Mouse (Mus musculus) macrophage (primary cell): ENCODE measurements around the gene Fam83f. TPM values are rescaled to one million over a fixed set of nuclear protein-coding genes. Genes with fewer than 3 reads are reported as not detected.

Source experiments
- H3K27ac ChIP-seq: fragments of 350-480 bp; formaldehyde crosslinking; 2 replicates; pipeline ENCODE4 v1.9.0; 2021
- H3K36me3 ChIP-seq: fragments of 350-480 bp; formaldehyde crosslinking; 2 replicates; pipeline ENCODE4 v1.9.0; 2021; ENCODE audit errors: inconsistent target
- H3K4me3 ChIP-seq: fragments of 350-480 bp; formaldehyde crosslinking; 2 replicates; pipeline ENCODE4 v1.9.0; 2021; ENCODE audit errors: inconsistent target
- H3K79me2 ChIP-seq: fragments of 350-480 bp; formaldehyde crosslinking; 2 replicates; pipeline ENCODE4 v1.9.0; 2021; ENCODE audit errors: inconsistent target
- WGBS: methylation state at CpG from one replicate; pipeline ENCODE4 v1.1.7; 2026; ENCODE audit warnings: inconsistent platforms; ENCODE audit not compliant: missing documents; 5-methylcytosine and 5-hydroxymethylcytosine counted together
- polyA plus RNA-seq: library from polyadenylated mRNA; stranded (reverse); fragments of 250-400 nt; gene quantifications from 3 replicates; pipeline ENCODE4 v1.2.4, GENCODE M21; 2018; ENCODE audit warnings: inconsistent platforms
- total RNA-seq, 78 experiments: library from RNA; depleted of rRNA; stranded (reverse); fragments of 250-400 nt; gene quantifications; 1 replicate in 9 of 78; 2 replicates in 24 of 78; 3 replicates in 43 of 78; 4 replicates in 2 of 78; pipeline ENCODE4 v1.2.4; 2018; ENCODE audit warnings: inconsistent platforms in 56 of 78

Fam83f gene
- total RNA-seq (2018; cell fraction: chromatin; rRNA removed): 1 to 10 TPM in 13 of 26 experiments, under 1 TPM in 13; 0.21 to 3.0 (median 0.95) TPM
- total RNA-seq (2018; cell fraction: cytosol; rRNA removed): 1 to 10 TPM in 23 of 26 experiments, under 1 TPM in 3; 0.91 to 3.5 (median 1.8) TPM
- 1 to 10 TPM in 22 of 26 experiments, under 1 TPM in 4; 0.29 to 3.6 (median 1.3) TPM for total RNA-seq (2018; cell fraction: nucleus; rRNA removed)
- 1.8 to 2.5 TPM (median 2.2 TPM) in 3 replicates for polyA plus RNA-seq

- 19% methylated on average over 68 of the region's 85 CpGs for WGBS
- no peaks in the 10 kb centered on the region for H3K36me3 ChIP-seq
- H3K79me2 ChIP-seq: no peaks in the 10 kb centered on the region
- no peak within 1 kb of the TSS for H3K27ac ChIP-seq
- no peak within 1 kb of the TSS for H3K4me3 ChIP-seq
Measured at GRCm38 (mm10) chr15:80671295-80672252, at the start of gene Fam83f. Gene Fam83f (plus strand): TSS chr15:80671847.

DNA sequence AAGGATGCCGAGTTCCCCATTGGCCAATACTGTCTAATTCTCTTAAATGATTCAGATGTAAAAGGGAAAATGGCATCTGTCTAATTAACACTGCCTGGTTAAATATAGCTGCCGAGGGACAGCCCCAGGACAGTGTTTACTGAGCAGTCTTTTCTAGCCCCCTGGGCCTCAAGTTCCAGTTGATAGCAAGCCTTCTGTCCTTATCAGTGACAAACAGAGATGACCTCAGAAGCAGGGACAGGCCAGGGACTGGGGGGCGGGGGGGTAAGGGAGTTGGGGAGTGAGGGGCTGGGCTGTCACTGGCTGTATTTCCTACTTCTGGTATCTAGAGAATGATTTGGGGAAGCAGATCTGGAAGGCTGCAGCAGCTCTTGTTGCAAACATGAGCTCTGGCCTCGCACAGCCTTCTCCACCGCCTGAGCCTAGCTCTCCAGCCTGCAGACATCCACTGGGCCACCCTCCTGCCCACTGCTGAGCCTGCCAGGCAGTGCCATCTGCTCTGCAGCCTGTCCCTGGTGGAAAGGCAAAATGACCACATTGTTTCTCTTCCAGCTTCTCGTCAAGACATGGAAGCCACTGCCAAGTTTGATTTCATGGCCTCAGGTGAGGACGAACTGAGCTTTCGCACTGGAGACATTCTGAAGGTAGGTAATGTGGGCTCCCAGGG lies 48.3 kb upstream of the Fam83f start:
- Histone ChIP-seq H3K79me2 (no peaks in the 10 kb centered on the region), H3K36me3 (no peaks in the 10 kb centered on the region), H3K4me3 (no peak overlapping the region), H3K27ac (no peak overlapping the region)
- 62% methylated on average over 8 of the region's 8 CpGs for WGBS

DNA sequence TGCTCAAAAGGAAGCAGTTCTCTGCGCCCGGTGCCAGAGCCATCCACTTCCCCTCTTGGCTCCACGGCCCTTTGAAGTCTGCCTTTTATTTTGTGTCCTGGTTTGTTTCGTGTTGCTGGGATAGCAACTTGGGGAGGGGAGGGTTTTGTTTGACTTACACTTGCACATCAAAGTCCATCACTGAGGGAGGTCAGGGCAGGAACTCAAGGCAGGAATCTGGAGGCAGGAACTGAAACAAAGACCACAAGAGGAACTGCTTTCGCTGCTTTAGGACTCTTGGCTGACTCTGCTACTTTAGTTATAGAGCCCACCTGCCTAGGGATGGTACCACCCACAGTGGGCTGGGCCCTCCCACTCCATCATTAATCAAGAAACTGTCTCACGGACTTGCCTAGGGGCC lies 45.2 kb upstream of the Fam83f start:
- Histone ChIP-seq H3K36me3 (no peaks in the 10 kb centered on the region), H3K4me3 (no peak overlapping the region), H3K79me2 (no peaks in the 10 kb centered on the region), H3K27ac (no peak overlapping the region)
- WGBS: 40% methylated on average over 6 of the region's 6 CpGs

DNA sequence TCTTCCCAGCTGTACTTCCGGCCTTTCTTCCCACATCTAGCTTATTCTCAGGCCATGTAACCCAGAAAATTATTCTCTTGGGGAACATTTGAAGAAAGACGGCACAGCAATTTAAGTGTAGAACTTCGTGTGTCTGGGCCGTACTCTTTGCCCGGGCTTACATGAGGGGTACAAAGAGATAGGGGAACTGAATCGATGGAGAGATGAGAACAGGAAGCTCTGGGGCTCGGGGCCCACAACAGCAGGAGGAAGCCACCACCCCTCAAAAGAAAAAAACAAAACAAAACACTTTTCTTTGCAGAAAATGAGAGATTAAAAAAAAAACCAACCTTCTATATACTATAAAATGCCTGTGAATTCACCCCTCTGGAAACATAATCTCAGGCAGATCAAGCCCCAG lies 41.5 kb upstream of the Fam83f start:
- Histone ChIP-seq H3K4me3 (no peak overlapping the region), H3K36me3 (no peaks in the 10 kb centered on the region), H3K27ac (no peak overlapping the region), H3K79me2 (no peaks in the 10 kb centered on the region)
- WGBS: 25% methylated on average over 7 of the region's 7 CpGs

DNA sequence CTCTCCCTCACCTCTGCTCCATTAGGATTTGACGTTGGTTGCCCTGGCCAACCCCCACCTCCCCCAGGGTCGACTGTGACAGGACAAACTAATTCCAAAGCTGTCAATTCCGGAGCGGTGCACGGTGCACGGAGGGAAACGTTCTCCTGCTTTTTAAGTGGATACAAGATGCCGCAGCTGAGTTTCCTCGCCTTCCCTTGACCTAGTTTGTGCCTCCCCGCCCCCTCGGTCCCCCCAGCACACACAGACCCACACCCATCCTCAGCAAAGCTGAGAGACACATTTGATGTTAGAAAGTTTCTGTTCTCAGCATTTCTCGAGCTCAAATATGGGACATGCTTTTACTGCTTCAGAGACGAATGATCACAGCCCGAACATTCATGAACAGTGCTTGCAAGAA lies 40.9 kb upstream of the Fam83f start:
- H3K4me3 ChIP-seq: no peak overlapping the region
- no peak overlapping the region for H3K27ac ChIP-seq
- H3K36me3 ChIP-seq: no peaks in the 10 kb centered on the region
- H3K79me2 ChIP-seq: no peaks in the 10 kb centered on the region
- WGBS: 70% methylated on average over 14 of the region's 14 CpGs

- H3K79me2 ChIP-seq: no peaks in the 10 kb centered on the region
- 76% methylated on average over 2 of the region's 2 CpGs for WGBS
- no peak overlapping the region for H3K4me3 ChIP-seq
- H3K27ac ChIP-seq: no peak overlapping the region
- no peaks in the 10 kb centered on the region for H3K36me3 ChIP-seq
Measured at GRCm38 (mm10) chr15:80631311-80631710, 40.3 kb upstream of the Fam83f start.

- H3K36me3 ChIP-seq: no peaks in the 10 kb centered on the region
- H3K27ac ChIP-seq: no peak overlapping the region
- WGBS: 91% methylated on average over 11 of the region's 13 CpGs
- H3K79me2 ChIP-seq: no peaks in the 10 kb centered on the region
- no peak overlapping the region for H3K4me3 ChIP-seq
Measured at GRCm38 (mm10) chr15:80632280-80632893, 39.3 kb upstream of the Fam83f start.

- Histone ChIP-seq H3K36me3 (no peaks in the 10 kb centered on the region), H3K27ac (no peak overlapping the region), H3K79me2 (no peaks in the 10 kb centered on the region), H3K4me3 (no peak overlapping the region)
- 28% methylated on average over 10 of the region's 11 CpGs for WGBS
Measured at GRCm38 (mm10) chr15:80634391-80635193, 37.1 kb upstream of the Fam83f start.

- Histone ChIP-seq H3K36me3 (no peaks in the 10 kb centered on the region), H3K79me2 (no peaks in the 10 kb centered on the region), H3K4me3 (no peak overlapping the region), H3K27ac (no peak overlapping the region)
- 70% methylated on average over 12 of the region's 13 CpGs for WGBS
Measured at GRCm38 (mm10) chr15:80636757-80637372, 34.8 kb upstream of the Fam83f start.

DNA sequence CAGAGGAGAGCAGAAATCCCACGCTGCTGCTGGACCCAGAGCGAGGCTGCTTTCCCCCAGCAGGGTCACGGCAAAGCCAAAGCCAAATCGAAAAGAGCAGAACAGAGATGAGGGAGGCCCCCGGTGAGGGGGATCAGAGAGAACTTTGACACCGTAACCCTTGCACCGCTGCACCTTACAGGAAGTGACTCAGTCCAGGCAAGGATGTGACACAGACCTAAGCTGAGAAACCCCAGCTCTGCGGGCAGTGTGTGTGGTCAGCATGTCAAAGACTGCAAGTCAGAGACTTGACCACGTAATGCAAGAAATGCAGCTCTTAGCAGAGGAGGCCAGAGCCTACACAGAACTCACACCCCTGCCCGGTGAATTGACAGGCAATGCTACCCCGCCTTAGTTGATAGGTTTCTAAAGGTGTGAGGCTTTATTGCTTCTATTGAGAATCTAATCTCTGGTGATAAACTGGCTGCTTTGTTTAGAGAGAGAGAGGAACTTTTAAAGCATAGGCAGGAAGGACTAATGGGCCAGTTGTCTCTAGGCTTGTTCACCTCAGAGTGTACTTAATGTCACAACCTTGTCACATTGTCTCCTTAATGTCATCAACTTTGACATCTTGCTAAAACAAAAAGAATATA lies 32.5 kb upstream of the Fam83f start:
- 27% methylated on average over 11 of the region's 11 CpGs for WGBS
- Histone ChIP-seq H3K4me3 (no peak overlapping the region), H3K27ac (peak overlapping the region; percentile 1; the same call in 1 of the 2 replicates), H3K79me2 (no peaks in the 10 kb centered on the region), H3K36me3 (no peaks in the 10 kb centered on the region)

GRCm38 (mm10) chr15:80639874-80640273 lies 31.8 kb upstream of the Fam83f start:
- no peak overlapping the region for H3K27ac ChIP-seq
- H3K4me3 ChIP-seq: no peak overlapping the region
- no peaks in the 10 kb centered on the region for H3K79me2 ChIP-seq
- no peaks in the 10 kb centered on the region for H3K36me3 ChIP-seq
- WGBS: 100% methylated on average over 3 of the region's 3 CpGs

- no peak overlapping the region for H3K4me3 ChIP-seq
- no peak overlapping the region for H3K27ac ChIP-seq
- H3K36me3 ChIP-seq: no peaks in the 10 kb centered on the region
- WGBS: 100% methylated on average over 2 of the region's 2 CpGs
- no peaks in the 10 kb centered on the region for H3K79me2 ChIP-seq
Measured at GRCm38 (mm10) chr15:80641702-80642435, 29.8 kb upstream of the Fam83f start.
